Mouse (Mus musculus) heart, adult 2 months (tissue): ENCODE data around the gene Cd96.

ENCODE experiments used
- CTCF ChIP-seq: fragments of 200-600 bp; IDR thresholded peaks from 2 replicates; pipeline ENCODE4 v1.8.1; 2022; ENCODE audit warnings: antibody characterized with exemption, mild to moderate bottlenecking, moderate library complexity
- EP300 ChIP-seq: fragments of 200-500 bp; IDR thresholded peaks from 2 replicates; pipeline ENCODE4 v1.6.1; 2011; ENCODE audit warnings: low read depth, low read length, control low read depth; ENCODE audit not compliant: insufficient read depth
- POLR2A ChIP-seq: fragments of 200-500 bp; IDR thresholded peaks from 2 replicates; pipeline ENCODE4 v1.6.1; 2011; ENCODE audit warnings: mild to moderate bottlenecking, low read depth, low read length, control low read depth; ENCODE audit not compliant: insufficient read depth

- TF ChIP-seq POLR2A (no peak), CTCF (no peak), EP300 (no peak)
Measured at GRCm38 (mm10) chr16:46008036-46008605, 111.9 kb downstream of the Cd96 start.
